Mouse (Mus musculus) brain, embryonic 14.5 days (tissue): ENCODE results near the gene Cog5. TPM values are rescaled to one million over a fixed set of nuclear protein-coding genes. Genes with fewer than 3 reads are reported as not detected.
A peak's percentile ranks its signal among the peaks of the same experiment; 100 is the strongest.

Source experiments
- DNase-seq: peaks from one replicate; pipeline ENCODE4 v3.0.0-alpha.2; 2011; ENCODE audit warnings: low read depth
- CTCF ChIP-seq: fragments of 200-500 bp; IDR thresholded peaks from 2 replicates; pipeline ENCODE4 v1.5.1; 2012; ENCODE audit warnings: inconsistent platforms, mild to moderate bottlenecking, moderate library complexity, borderline replicate concordance; ENCODE audit not compliant: insufficient read depth, insufficient read length; ENCODE audit errors: extremely low read depth
- POLR2A ChIP-seq: fragments of 200-500 bp; IDR thresholded peaks from 2 replicates; pipeline ENCODE4 v1.6.1; 2012; ENCODE audit warnings: mild to moderate bottlenecking, inconsistent platforms, borderline replicate concordance; ENCODE audit not compliant: poor library complexity, insufficient read depth, insufficient read length, severe bottlenecking; ENCODE audit errors: extremely low read depth
- polyA plus RNA-seq: library from polyadenylated mRNA; depleted of rRNA; stranded (reverse); fragments of >200 nt; gene quantifications from 2 replicates; pipeline ENCODE4 v1.2.3, GENCODE M21; 2012; rRNA removed

Gene Cog5
- polyA plus RNA-seq, 1 experiment: 32.9 TPM

GRCm38 (mm10) chr12:31977613-31978195, 323.0 kb downstream of the Cog5 start:
- DNase-seq: peak; percentile 22
- TF ChIP-seq CTCF (no peak), POLR2A (no peak)

GRCm38 (mm10) chr12:31983238-31983637, 328.6 kb downstream of the Cog5 start:
- no peak for TF ChIP-seq POLR2A
- no peak for TF ChIP-seq CTCF
- DNase-seq: peak; percentile 90

- peak; percentile 82 for DNase-seq
- no peak for TF ChIP-seq POLR2A
- TF ChIP-seq CTCF: no peak
Measured at GRCm38 (mm10) chr12:31983769-31984168, 329.1 kb downstream of the Cog5 start.

GRCm38 (mm10) chr12:31984206-31984605, 329.5 kb downstream of the Cog5 start:
- TF ChIP-seq CTCF: no peak
- no peak for TF ChIP-seq POLR2A

GRCm38 (mm10) chr12:31984664-31985063, 330.0 kb downstream of the Cog5 start:
- TF ChIP-seq POLR2A: no peak
- no peak for TF ChIP-seq CTCF
- DNase-seq: no peak

More at GRCm38 (mm10) chr12:31984206-31984605, 329.5 kb downstream of the Cog5 start:
- peak; percentile 83 for DNase-seq

GRCm38 (mm10) chr12:31985738-31986137, 331.1 kb downstream of the Cog5 start:
- DNase-seq: no peak
- TF ChIP-seq CTCF (no peak), POLR2A (no peak)

- DNase-seq: no peak
- TF ChIP-seq POLR2A: no peak
- TF ChIP-seq CTCF: no peak
Measured at GRCm38 (mm10) chr12:31986463-31986862, 331.8 kb downstream of the Cog5 start.

Other genes with a start within 250 kb of the Cog5 start
- gene Cbll1, start 155.3 kb upstream of the Cog5 start, polyA plus RNA-seq: 12.7 and 19.6 TPM in 2 replicates
- 0.05 and 0.08 TPM in 2 replicates for gene Slc26a4, start 94.9 kb upstream of the Cog5 start, polyA plus RNA-seq
- 10.3 and 11.3 TPM in 2 replicates for gene Bcap29, start 20.2 kb upstream of the Cog5 start, polyA plus RNA-seq
- gene Dus4l, start within 50 bp of the Cog5 start, polyA plus RNA-seq: 7.5 and 9.8 TPM in 2 replicates
- gene Gpr22, start 59.1 kb downstream of the Cog5 start, polyA plus RNA-seq: 8.4 and 11.0 TPM in 2 replicates